Mouse (Mus musculus) midbrain, embryonic 11.5 days (tissue): Measurements from ENCODE around the gene Disp1. TPM values are rescaled to one million over a fixed set of nuclear protein-coding genes. Genes with fewer than 3 reads are reported as not detected.

ENCODE experiments used
- ATAC-seq: fragments of 200-750 bp; cut with Nextera tagmentation; 2 replicates; pipeline ENCODE4 v1.8.0; 2017; ENCODE audit warnings: moderate TSS enrichment, moderate library complexity; ENCODE audit not compliant: low FRiP score
- DNase-seq: peaks from one replicate; pipeline ENCODE4 v3.0.0; 2015; ENCODE audit warnings: low spot score; ENCODE audit errors: missing footprints
- H3K27ac ChIP-seq: fragments of 300-500 bp; sonication (generic); 2 replicates; pipeline ENCODE4 v1.5.1; 2014; ENCODE audit warnings: low read depth, low read length
- H3K27me3 ChIP-seq: fragments of 300-500 bp; sonication (generic); 2 replicates; pipeline ENCODE4 v1.6.1; 2014; ENCODE audit warnings: mild to moderate bottlenecking, low read length, moderate library complexity, mixed read lengths; ENCODE audit not compliant: control insufficient read depth, insufficient read depth
- H3K36me3 ChIP-seq: fragments of 300-500 bp; sonication (generic); 2 replicates; pipeline ENCODE4 v1.6.1; 2014; ENCODE audit warnings: mild to moderate bottlenecking, low read length, moderate library complexity, mixed read lengths; ENCODE audit not compliant: control insufficient read depth, insufficient read depth
- H3K4me1 ChIP-seq: fragments of 300-500 bp; sonication (generic); 2 replicates; pipeline ENCODE4 v1.6.1; 2014; ENCODE audit warnings: low read length; ENCODE audit not compliant: control insufficient read depth, insufficient read depth
- H3K4me2 ChIP-seq: fragments of 300-500 bp; sonication (generic); 2 replicates; pipeline ENCODE4 v1.6.1; 2014; ENCODE audit warnings: mild to moderate bottlenecking, moderate library complexity
- H3K4me3 ChIP-seq: fragments of 300-500 bp; sonication (generic); 2 replicates; pipeline ENCODE4 v1.5.1; 2014; ENCODE audit warnings: low read depth, low read length
- H3K9ac ChIP-seq: fragments of 300-500 bp; sonication (generic); 2 replicates; pipeline ENCODE4 v1.6.1; 2014; ENCODE audit warnings: low read length
- H3K9me3 ChIP-seq: fragments of 300-500 bp; sonication (generic); 2 replicates; pipeline ENCODE4 v1.6.1; 2016; ENCODE audit warnings: low read length; ENCODE audit not compliant: control insufficient read depth
- WGBS: fragments of 180-500 bp; shearing (Covaris S2); extraction: QIAGEN DNeasy Blood & Tissue Kit; methylation state at CpG from one replicate; pipeline ENCODE4 v1.1.7; 2014; 5-methylcytosine and 5-hydroxymethylcytosine counted together
- polyA plus RNA-seq: library from polyadenylated mRNA; unstranded; fragments of >200 nt; fragmentation: Nextera tagmentation; extraction: Ambion mirVana; gene quantifications from 2 replicates; pipeline ENCODE4 v1.2.1, GENCODE M21; 2014

The Disp1 gene
- polyA plus RNA-seq, 1 experiment from 2014 or later = 8.8 TPM

GRCm38 (mm10) chr1:183213850-183214249, 7.5 kb downstream of the Disp1 start:
- no peak for ATAC-seq
- H3K9me3 ChIP-seq = no peaks in the 10 kb centered on the region
- H3K4me1 ChIP-seq = no peaks in the 10 kb centered on the region
- H3K4me2 ChIP-seq = no peak overlapping the region
- H3K4me3 ChIP-seq = no peak overlapping the region
- DNase-seq = no peak
- H3K36me3 ChIP-seq = no peaks in the 10 kb centered on the region
- WGBS = 94% methylated on average over 6 of the region's 6 CpGs
- H3K27me3 ChIP-seq = no peaks in the 10 kb centered on the region
- H3K27ac ChIP-seq = no peak overlapping the region
- H3K9ac ChIP-seq = no peak overlapping the region

DNA sequence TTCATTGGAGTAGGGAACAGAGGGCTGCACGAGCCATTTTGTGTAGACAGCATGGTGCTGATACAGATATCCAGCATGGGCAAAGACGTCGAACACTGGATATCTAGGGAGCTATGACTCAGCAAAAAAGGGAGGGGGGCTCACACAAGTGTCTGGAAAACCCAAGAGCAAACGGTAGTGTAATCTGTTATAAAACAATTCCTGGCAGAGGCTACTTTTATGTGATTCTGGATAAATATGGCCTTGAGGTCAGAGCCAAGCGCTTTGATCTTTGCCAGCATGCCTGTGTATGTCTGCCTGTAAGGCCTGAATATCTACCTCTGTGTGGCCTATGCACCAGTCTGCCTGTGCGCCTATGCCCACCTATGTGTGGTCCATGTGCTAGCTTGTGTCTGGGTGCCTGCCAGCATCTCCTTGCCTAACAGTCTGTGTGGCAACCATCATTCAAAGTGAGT, 8.5 kb downstream of the Disp1 start:
- H3K4me1 ChIP-seq = no peaks in the 10 kb centered on the region
- H3K27ac ChIP-seq = no peak overlapping the region
- H3K27me3 ChIP-seq = no peaks in the 10 kb centered on the region
- no peak for ATAC-seq
- no peak for DNase-seq
- no peak overlapping the region for H3K4me3 ChIP-seq
- H3K4me2 ChIP-seq = no peak overlapping the region
- H3K9me3 ChIP-seq = no peaks in the 10 kb centered on the region
- H3K36me3 ChIP-seq = no peaks in the 10 kb centered on the region
- 90% methylated on average over 6 of the region's 6 CpGs for WGBS
- H3K9ac ChIP-seq = no peak overlapping the region

DNA sequence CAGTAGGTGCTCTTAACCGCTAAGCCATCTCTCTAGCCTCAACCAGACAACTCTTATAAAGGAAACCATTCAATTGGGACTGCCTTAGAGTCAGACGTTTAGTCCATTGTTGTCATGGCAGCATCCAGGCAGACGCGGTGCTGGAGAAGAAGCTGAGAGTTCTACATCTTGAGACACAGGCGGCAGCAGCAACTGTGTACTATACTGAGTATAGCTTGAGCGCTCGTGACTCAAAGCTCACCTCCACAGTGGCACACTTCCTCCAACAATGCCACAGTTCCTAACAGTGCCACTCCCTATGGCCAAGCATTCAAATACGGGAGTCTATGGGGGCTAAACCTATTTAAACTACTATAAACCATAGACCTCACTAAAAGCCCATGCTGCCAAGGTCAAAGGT, 11.2 kb downstream of the Disp1 start:
- no peaks in the 10 kb centered on the region for H3K9me3 ChIP-seq
- no peak overlapping the region for H3K9ac ChIP-seq
- ATAC-seq (no peak), DNase-seq (no peak)
- no peaks in the 10 kb centered on the region for H3K36me3 ChIP-seq
- no peak overlapping the region for H3K4me3 ChIP-seq
- H3K27ac ChIP-seq = no peak overlapping the region
- H3K4me1 ChIP-seq = no peaks in the 10 kb centered on the region
- H3K4me2 ChIP-seq = no peak overlapping the region
- no peaks in the 10 kb centered on the region for H3K27me3 ChIP-seq
- WGBS = 91% methylated on average over 8 of the region's 8 CpGs

DNA sequence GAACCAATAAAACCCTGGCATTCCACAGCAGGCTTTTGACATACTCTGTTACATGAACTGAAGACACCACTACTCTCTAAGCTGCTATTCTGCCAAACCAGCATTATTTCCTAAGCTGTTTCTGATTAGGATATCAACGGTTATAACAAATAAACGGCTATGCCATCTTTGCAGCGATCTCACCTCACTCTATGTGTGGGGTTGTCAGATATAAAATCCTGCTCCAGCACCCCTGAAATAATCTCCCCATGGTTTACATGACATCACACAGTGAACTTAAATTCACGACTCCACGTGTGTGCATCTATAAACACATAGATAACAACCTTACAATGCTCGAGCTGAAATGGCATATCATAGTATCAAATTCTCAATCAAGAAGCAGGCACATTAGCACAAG, 13.7 kb downstream of the Disp1 start:
- Histone ChIP-seq H3K4me3 (no peak overlapping the region), H3K9me3 (no peaks in the 10 kb centered on the region), H3K4me2 (no peak overlapping the region), H3K27ac (no peak overlapping the region), H3K9ac (no peak overlapping the region), H3K27me3 (no peaks in the 10 kb centered on the region), H3K36me3 (no peaks in the 10 kb centered on the region), H3K4me1 (no peaks in the 10 kb centered on the region)
- ATAC-seq = no peak
- DNase-seq = no peak
- 94% methylated on average over 6 of the region's 6 CpGs for WGBS

- Histone ChIP-seq H3K9ac (no peak overlapping the region), H3K4me2 (no peak overlapping the region), H3K36me3 (no peaks in the 10 kb centered on the region), H3K4me1 (no peaks in the 10 kb centered on the region), H3K27me3 (no peaks in the 10 kb centered on the region), H3K27ac (no peak overlapping the region), H3K9me3 (no peaks in the 10 kb centered on the region), H3K4me3 (no peak overlapping the region)
- ATAC-seq (no peak), DNase-seq (no peak)
- 86% methylated on average over 3 of the region's 3 CpGs for WGBS
These were observed 14.2 kb downstream of the Disp1 start for GRCm38 (mm10) chr1:183207141-183207540.

DNA sequence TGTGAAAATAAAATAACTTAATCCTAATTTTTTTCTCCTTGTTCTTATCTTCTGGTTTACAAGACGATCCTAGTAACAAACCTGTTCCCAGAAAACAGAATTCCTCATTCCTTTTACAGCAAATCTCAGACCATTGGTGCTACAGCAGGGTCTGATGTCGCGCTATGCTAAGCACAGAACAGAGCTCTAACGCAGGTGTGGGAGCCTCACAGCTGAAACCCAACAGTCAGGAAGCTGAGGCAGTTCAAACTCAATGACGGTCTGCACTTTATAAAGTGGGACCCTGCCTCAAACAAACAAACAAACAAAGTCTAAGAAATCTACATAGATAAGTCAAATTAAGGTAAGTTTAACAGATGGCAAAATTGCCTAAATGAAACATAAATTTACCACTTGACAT, 20.4 kb downstream of the Disp1 start:
- Histone ChIP-seq H3K4me2 (no peak overlapping the region), H3K9me3 (no peaks in the 10 kb centered on the region), H3K27me3 (no peaks in the 10 kb centered on the region), H3K27ac (no peak overlapping the region), H3K9ac (no peak overlapping the region), H3K4me1 (0 out of 2 replicates have a peak, but pooled peaks cover 3% of the 10 kb centered on the region), H3K36me3 (no peaks in the 10 kb centered on the region), H3K4me3 (no peak overlapping the region)
- DNase-seq (no peak), ATAC-seq (no peak)
- 93% methylated on average over 5 of the region's 5 CpGs for WGBS

GRCm38 (mm10) chr1:183194763-183195162, 26.6 kb downstream of the Disp1 start:
- H3K27me3 ChIP-seq = no peaks in the 10 kb centered on the region
- H3K4me1 ChIP-seq = no peaks in the 10 kb centered on the region
- 92% methylated on average over 18 of the region's 18 CpGs for whole genome bisulfite sequencing
- H3K4me3 ChIP-seq = no peak overlapping the region
- H3K36me3 ChIP-seq = no peaks in the 10 kb centered on the region
- H3K9ac ChIP-seq = no peak overlapping the region
- peak; percentile 26 for DNase-seq
- ATAC-seq = no peak
- no peak overlapping the region for H3K27ac ChIP-seq
- H3K4me2 ChIP-seq = no peak overlapping the region
- H3K9me3 ChIP-seq = no peaks in the 10 kb centered on the region

- Histone ChIP-seq H3K9ac (no peak overlapping the region), H3K4me2 (no peak overlapping the region), H3K4me1 (no peaks in the 10 kb centered on the region), H3K9me3 (no peaks in the 10 kb centered on the region), H3K27me3 (no peaks in the 10 kb centered on the region), H3K4me3 (no peak overlapping the region), H3K36me3 (no peaks in the 10 kb centered on the region), H3K27ac (no peak overlapping the region)
- WGBS = 78% methylated on average over 5 of the region's 5 CpGs
- ATAC-seq (no peak), DNase-seq (no peak)
These were observed 27.2 kb downstream of the Disp1 start for GRCm38 (mm10) chr1:183194151-183194550.

DNA sequence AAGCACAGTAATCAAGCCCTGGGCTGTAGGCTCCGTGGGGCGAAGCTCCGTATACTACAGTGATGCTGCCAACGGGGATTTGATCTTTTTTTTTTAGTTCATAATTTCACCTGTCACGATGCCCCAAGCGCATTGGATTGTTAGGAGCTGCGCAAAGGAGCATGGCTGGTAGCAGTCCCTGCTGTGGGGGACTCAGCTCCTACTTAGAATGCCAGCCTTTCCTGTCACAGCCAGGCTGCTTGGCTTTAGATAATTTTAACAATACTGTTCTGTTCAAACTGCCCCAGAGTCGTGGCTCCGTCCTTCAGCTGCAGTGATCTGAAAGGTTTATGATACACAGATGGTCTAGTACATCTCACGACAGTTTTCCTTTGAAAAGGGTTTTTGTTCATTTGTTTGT, 29.9 kb downstream of the Disp1 start:
- H3K9ac ChIP-seq = no peak overlapping the region

GRCm38 (mm10) chr1:183190456-183190855, 30.9 kb downstream of the Disp1 start:
- DNase-seq (peak; percentile 77), ATAC-seq (no peak)
- no peak overlapping the region for H3K4me3 ChIP-seq
- H3K4me2 ChIP-seq = no peak overlapping the region
- H3K36me3 ChIP-seq = no peaks in the 10 kb centered on the region
- no peaks in the 10 kb centered on the region for H3K9me3 ChIP-seq
- no peak overlapping the region for H3K9ac ChIP-seq
- 75% methylated on average over 9 of the region's 9 CpGs for WGBS
- H3K4me1 ChIP-seq = no peaks in the 10 kb centered on the region
- no peaks in the 10 kb centered on the region for H3K27me3 ChIP-seq
- H3K27ac ChIP-seq = no peak overlapping the region

More for the DNA sequence above, 29.9 kb downstream of the Disp1 start:
- DNase-seq (peak; percentile 77), ATAC-seq (no peak)
- 83% methylated on average over 10 of the region's 10 CpGs for WGBS
- Histone ChIP-seq H3K36me3 (no peaks in the 10 kb centered on the region), H3K4me3 (no peak overlapping the region), H3K4me2 (no peak overlapping the region), H3K27me3 (no peaks in the 10 kb centered on the region), H3K27ac (no peak overlapping the region), H3K9me3 (no peaks in the 10 kb centered on the region), H3K4me1 (no peaks in the 10 kb centered on the region)
